Mouse (Mus musculus) telencephalon, adult 2 months (tissue): ENCODE measurements around the gene Cspg5.

ENCODE experiments used
- DNase-seq: peaks from one replicate; pipeline ENCODE4 v3.0.0-alpha.2; 2011; ENCODE audit warnings: low read depth, low spot score

Cspg5 gene

GRCm38 (mm10) chr9:110250776-110251175 lies 7.2 kb downstream of the Cspg5 start:
- DNase-seq, result no peak

GRCm38 (mm10) chr9:110255407-110256019 lies 11.9 kb downstream of the Cspg5 start:
- no peak for DNase-seq

- no peak for DNase-seq
These were observed 15.1 kb downstream of the Cspg5 start for GRCm38 (mm10) chr9:110258646-110259045.

GRCm38 (mm10) chr9:110259118-110259517 lies 15.5 kb downstream of the Cspg5 start:
- no peak for DNase-seq

- DNase-seq, result no peak
These were observed 19.6 kb downstream of the Cspg5 start for GRCm38 (mm10) chr9:110263181-110263580.

GRCm38 (mm10) chr9:110264991-110265390 lies 21.4 kb downstream of the Cspg5 start:
- DNase-seq, result no peak

- no peak for DNase-seq
These were observed 24.8 kb downstream of the Cspg5 start for GRCm38 (mm10) chr9:110268416-110268815.

- DNase-seq, result no peak
These were observed 28.7 kb downstream of the Cspg5 start for GRCm38 (mm10) chr9:110272330-110272729.

GRCm38 (mm10) chr9:110273507-110273906 lies 29.9 kb downstream of the Cspg5 start:
- DNase-seq, result no peak

GRCm38 (mm10) chr9:110275882-110276281 lies 32.3 kb downstream of the Cspg5 start:
- no peak for DNase-seq

- no peak for DNase-seq
These were observed 33.9 kb downstream of the Cspg5 start for GRCm38 (mm10) chr9:110277431-110277881.

- DNase-seq, result no peak
These were observed 40.6 kb downstream of the Cspg5 start for GRCm38 (mm10) chr9:110284075-110284697.

GRCm38 (mm10) chr9:110287321-110287924 lies 43.8 kb downstream of the Cspg5 start:
- DNase-seq, result no peak

- no peak for DNase-seq
These were observed 49.7 kb downstream of the Cspg5 start for GRCm38 (mm10) chr9:110293254-110293718.

GRCm38 (mm10) chr9:110293873-110294415 lies 50.4 kb downstream of the Cspg5 start:
- DNase-seq, result peak; percentile 28

- DNase-seq, result no peak
These were observed 51.2 kb downstream of the Cspg5 start for GRCm38 (mm10) chr9:110294786-110295185.

GRCm38 (mm10) chr9:110296867-110297627 lies 53.5 kb downstream of the Cspg5 start:
- peak; percentile 62 for DNase-seq

- DNase-seq, result peak; percentile 19
These were observed 60.9 kb downstream of the Cspg5 start for GRCm38 (mm10) chr9:110304516-110304915.

- peak; percentile 96 for DNase-seq
These were observed 61.5 kb downstream of the Cspg5 start, which contains the start of gene Elp6 for GRCm38 (mm10) chr9:110304969-110305651. TSS of gene Elp6 (plus strand) at chr9:110305173.

GRCm38 (mm10) chr9:110306371-110306770 lies 62.8 kb downstream of the Cspg5 start:
- no peak for DNase-seq
